Mouse (Mus musculus) midbrain, embryonic 12.5 days (tissue): ENCODE results near the gene Tmc6. TPM values are rescaled to one million over a fixed set of nuclear protein-coding genes. Genes with fewer than 3 reads are reported as not detected.
"Not testable (repeated sequence)": the region's sequence is repeated elsewhere in the genome, so short reads cannot be mapped to it uniquely, and the experiment has no call there.

ENCODE experiments used
- ATAC-seq: fragments of 200-750 bp; cut with Nextera tagmentation; 2 replicates; pipeline ENCODE4 v1.8.0; 2017; ENCODE audit warnings: low read depth, moderate TSS enrichment, moderate library complexity; ENCODE audit not compliant: low FRiP score
- H3K27ac ChIP-seq: fragments of 300-500 bp; sonication (generic); replicated peaks from 2 replicates; pipeline ENCODE4 v1.5.1; 2016; ENCODE audit warnings: mild to moderate bottlenecking
- H3K27me3 ChIP-seq: fragments of 300-500 bp; sonication (generic); 2 replicates; pipeline ENCODE4 v1.6.1; 2016; ENCODE audit warnings: mild to moderate bottlenecking
- H3K36me3 ChIP-seq: fragments of 300-500 bp; sonication (generic); 2 replicates; pipeline ENCODE4 v1.6.1; 2016
- H3K4me1 ChIP-seq: fragments of 300-500 bp; sonication (generic); 2 replicates; pipeline ENCODE4 v1.6.1; 2016
- H3K4me2 ChIP-seq: fragments of 300-500 bp; sonication (generic); replicated peaks from 2 replicates; pipeline ENCODE4 v1.6.1; 2016; ENCODE audit warnings: mild to moderate bottlenecking, moderate library complexity
- H3K4me3 ChIP-seq: fragments of 300-500 bp; sonication (generic); 2 replicates; pipeline ENCODE4 v1.5.1; 2016; ENCODE audit warnings: mild to moderate bottlenecking
- H3K9ac ChIP-seq: fragments of 300-500 bp; sonication (generic); replicated peaks from 2 replicates; pipeline ENCODE4 v1.6.1; 2016; ENCODE audit warnings: mild to moderate bottlenecking, moderate library complexity
- H3K9me3 ChIP-seq: fragments of 300-500 bp; sonication (generic); 2 replicates; pipeline ENCODE4 v1.6.1; 2016; ENCODE audit warnings: mild to moderate bottlenecking
- WGBS: fragments of 180-500 bp; shearing (Covaris S2); methylation state at CpG from one replicate; pipeline ENCODE4 v1.1.7; 2016; 5-methylcytosine and 5-hydroxymethylcytosine counted together
- polyA plus RNA-seq: library from polyadenylated mRNA; unstranded; fragments of >200 nt; fragmentation: Nextera tagmentation; extraction: Ambion mirVana; gene quantifications from 2 replicates; pipeline ENCODE4 v1.2.1, GENCODE M21; 2016

Tmc6 gene
- polyA plus RNA-seq, 1 experiment from 2014 or later, result 6.6 TPM

DNA sequence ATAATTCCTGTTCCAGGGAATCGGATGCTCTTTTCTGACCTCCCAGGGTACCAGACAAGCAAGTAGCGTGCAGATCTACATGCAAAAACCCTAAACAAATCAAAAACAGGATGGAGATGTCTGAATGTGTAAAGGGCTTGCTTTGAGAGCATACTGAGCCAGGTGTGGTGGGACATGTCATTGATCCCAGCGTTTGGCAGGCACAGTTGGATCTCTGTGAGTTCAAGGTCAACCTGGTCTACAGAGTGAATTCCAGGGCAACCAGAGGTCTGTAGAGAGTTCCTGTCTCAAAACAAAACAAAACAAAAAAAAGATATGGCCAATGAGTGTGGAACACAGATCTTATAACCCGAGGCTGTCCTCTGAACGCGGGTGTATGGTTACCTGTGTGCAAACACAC, 41.4 kb upstream of the Tmc6 start:
- H3K27me3 ChIP-seq, result no peaks in the 10 kb centered on the region
- no peak for ATAC-seq
- no peak overlapping the region for H3K9ac ChIP-seq
- H3K4me3 ChIP-seq, result no peak overlapping the region
- no peak overlapping the region for H3K4me2 ChIP-seq
- WGBS, result 95% methylated on average over 6 of the region's 6 CpGs
- H3K9me3 ChIP-seq, result no peaks in the 10 kb centered on the region
- peaks cover 31% of the 10 kb centered on the region for H3K36me3 ChIP-seq
- H3K27ac ChIP-seq, result no peak overlapping the region
- peaks cover 56% of the 10 kb centered on the region for H3K4me1 ChIP-seq

DNA sequence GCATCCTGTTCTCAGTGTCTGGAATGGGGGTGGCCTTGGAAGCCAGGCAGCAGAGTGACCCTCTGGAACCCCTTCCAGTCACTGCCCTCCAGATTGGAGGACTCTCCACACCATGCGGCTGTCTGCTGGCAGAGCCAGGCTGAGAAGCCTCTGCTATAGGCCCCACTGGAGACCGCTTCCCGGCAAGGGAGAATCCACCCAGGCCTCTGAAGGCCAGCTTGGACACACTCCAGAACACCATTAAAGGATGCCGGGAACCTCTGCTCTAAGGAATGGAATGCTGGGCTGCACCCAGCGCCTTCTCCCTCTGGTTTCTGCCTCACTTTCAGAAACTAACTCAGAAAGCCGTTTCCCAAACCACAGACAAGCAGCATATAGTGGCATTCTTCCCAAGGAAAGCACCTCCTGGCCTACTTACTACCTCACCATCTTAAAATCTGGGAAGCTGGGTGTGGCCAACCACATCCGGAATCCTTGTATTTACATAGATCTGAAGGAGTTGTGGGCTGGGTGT, 40.8 kb upstream of the Tmc6 start:
- no peak overlapping the region for H3K4me2 ChIP-seq
- no peak overlapping the region for H3K4me3 ChIP-seq
- no peaks in the 10 kb centered on the region for H3K9me3 ChIP-seq
- WGBS, result 95% methylated on average over 7 of the region's 7 CpGs
- H3K36me3 ChIP-seq, result peaks cover 36% of the 10 kb centered on the region
- H3K27ac ChIP-seq, result no peak overlapping the region
- ATAC-seq, result no peak
- no peaks in the 10 kb centered on the region for H3K27me3 ChIP-seq
- H3K4me1 ChIP-seq, result peaks cover 51% of the 10 kb centered on the region
- no peak overlapping the region for H3K9ac ChIP-seq

DNA sequence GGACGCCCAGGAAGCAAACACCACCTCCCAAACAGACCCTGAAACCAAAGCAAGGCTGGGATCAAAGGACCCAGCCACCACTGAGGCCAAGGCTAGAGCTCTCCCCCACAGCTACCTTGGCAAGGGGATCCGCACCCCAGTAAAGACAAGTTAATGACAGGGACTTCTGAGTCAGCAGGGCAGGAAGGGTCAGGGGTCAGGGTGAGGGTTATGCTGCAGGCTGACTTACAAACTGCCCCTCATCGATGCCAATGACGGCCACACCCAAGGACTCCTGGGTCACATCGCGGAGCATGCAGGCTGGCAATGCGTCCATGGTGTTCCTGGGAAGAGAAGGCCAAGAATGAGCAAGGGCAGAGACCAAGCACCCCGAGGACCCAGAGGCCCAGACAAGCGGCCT, 39.9 kb upstream of the Tmc6 start:
- no peak overlapping the region for H3K4me2 ChIP-seq
- peaks cover 45% of the 10 kb centered on the region for H3K36me3 ChIP-seq
- H3K4me3 ChIP-seq, result no peak overlapping the region
- H3K27ac ChIP-seq, result no peak overlapping the region
- no peaks in the 10 kb centered on the region for H3K9me3 ChIP-seq
- H3K9ac ChIP-seq, result no peak overlapping the region
- no peaks in the 10 kb centered on the region for H3K27me3 ChIP-seq
- H3K4me1 ChIP-seq, result peaks cover 42% of the 10 kb centered on the region
- ATAC-seq, result no peak
- WGBS, result 92% methylated on average over 9 of the region's 9 CpGs

DNA sequence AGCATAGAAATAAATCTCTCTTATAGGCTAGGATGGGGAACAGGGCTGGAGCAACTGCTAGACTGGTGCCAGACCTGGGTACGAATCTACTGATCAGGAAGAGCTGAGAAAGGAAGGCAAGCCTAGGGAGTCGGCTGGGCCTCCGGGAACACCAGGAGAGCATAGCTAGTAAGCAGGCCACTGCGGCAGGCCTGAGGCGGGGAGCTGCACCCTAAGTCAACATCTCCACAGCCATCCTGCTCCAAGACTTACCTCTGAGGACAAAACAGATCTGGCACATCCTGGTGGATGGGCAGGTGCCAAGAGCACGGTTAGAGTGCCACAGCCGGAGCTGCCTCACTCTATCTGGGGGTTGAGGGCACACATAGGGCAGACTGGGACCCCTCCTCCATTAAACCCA, 38.2 kb upstream of the Tmc6 start:
- Histone ChIP-seq H3K9ac (no peak overlapping the region), H3K4me3 (no peak overlapping the region), H3K27me3 (no peaks in the 10 kb centered on the region), H3K4me2 (no peak overlapping the region), H3K9me3 (no peaks in the 10 kb centered on the region), H3K27ac (no peak overlapping the region), H3K4me1 (peaks cover 25% of the 10 kb centered on the region), H3K36me3 (peaks cover 60% of the 10 kb centered on the region)
- no peak for ATAC-seq
- 91% methylated on average over 7 of the region's 7 CpGs for WGBS

DNA sequence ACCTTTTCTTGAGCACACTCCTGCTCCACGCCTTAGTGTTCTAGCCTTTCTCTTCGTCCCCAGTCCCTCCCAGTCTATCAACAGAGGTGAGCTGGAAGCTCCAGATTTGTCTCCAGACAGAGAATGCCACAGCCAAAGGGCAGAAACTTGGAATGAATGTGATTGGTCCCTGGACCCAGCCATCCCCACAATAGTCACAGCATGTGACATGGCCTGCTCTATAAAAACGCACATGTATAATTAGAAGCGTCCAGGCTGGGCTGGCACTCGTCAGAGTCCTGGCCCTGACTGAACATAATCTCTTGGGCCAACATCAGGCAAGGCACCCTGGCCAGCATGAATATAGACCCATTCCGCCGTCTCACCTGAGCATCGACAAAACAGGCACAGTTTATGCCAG, 37.1 kb upstream of the Tmc6 start:
- H3K9me3 ChIP-seq, result no peaks in the 10 kb centered on the region
- no peaks in the 10 kb centered on the region for H3K27me3 ChIP-seq
- no peak overlapping the region for H3K4me2 ChIP-seq
- H3K27ac ChIP-seq, result no peak overlapping the region
- H3K36me3 ChIP-seq, result peaks cover 70% of the 10 kb centered on the region
- peaks cover 14% of the 10 kb centered on the region for H3K4me1 ChIP-seq
- no peak overlapping the region for H3K4me3 ChIP-seq
- WGBS, result 76% methylated on average over 8 of the region's 8 CpGs
- no peak for ATAC-seq
- H3K9ac ChIP-seq, result no peak overlapping the region

DNA sequence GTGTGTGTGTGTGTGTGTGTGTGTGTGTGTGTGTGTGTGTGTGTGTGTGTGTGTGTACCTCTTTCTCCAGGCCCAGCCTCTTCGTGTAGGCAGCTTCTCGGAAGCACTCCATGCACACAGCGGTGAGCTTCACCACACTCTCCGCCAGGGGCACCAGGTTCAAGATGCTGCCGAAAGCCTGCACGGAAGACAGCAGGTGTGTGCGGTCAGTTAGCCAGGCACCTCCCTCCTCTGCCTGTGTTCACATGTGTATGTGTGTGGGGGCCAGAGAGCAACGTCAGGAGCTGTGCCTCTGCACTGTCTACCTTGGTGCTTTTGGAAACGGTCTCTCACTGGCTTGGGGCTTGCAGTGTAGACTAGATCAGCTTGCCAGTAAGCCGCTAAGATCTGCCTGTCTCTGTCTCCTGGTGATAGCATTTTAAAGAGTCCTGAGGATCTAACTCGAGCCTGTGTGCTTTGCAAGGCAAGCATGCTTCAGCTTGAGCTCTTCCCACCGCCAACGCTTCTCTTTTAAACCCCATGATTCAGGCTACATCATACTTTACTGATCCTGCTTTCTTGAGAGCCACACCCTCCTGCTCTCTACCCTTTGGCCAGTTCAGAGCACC, 34.5 kb upstream of the Tmc6 start:
- no peaks in the 10 kb centered on the region for H3K9me3 ChIP-seq
- peaks cover 11% of the 10 kb centered on the region; the same call in 1 of the 2 replicates for H3K4me1 ChIP-seq
- peaks cover 63% of the 10 kb centered on the region for H3K36me3 ChIP-seq
- H3K27ac ChIP-seq, result no peak overlapping the region
- H3K4me3 ChIP-seq, result no peak overlapping the region
- 91% methylated on average over 12 of the region's 13 CpGs for WGBS
- H3K4me2 ChIP-seq, result no peak overlapping the region
- H3K27me3 ChIP-seq, result no peaks in the 10 kb centered on the region
- no peak overlapping the region for H3K9ac ChIP-seq
- no peak for ATAC-seq

DNA sequence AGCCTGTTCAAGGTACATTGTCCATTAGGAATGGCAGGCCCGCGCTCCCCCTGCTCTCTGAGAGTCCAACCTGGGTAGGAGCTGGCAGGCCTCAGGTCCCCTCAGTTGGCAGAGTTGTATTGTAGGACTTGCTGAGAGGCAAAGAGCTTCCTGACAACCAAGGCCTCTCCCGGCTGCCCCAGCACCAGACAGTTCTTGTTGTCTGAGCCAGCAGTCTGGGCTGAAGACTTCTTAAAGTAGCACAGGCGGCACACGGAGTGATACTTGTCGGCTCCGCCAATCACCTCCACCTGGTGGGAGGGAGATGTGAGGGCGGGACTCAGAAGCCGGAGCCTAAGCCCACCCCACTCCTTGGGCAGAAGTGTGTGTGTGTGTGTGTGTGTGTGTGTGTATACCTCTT, 33.9 kb upstream of the Tmc6 start:
- H3K27me3 ChIP-seq, H3K4me3 ChIP-seq, H3K4me2 ChIP-seq, H3K27ac ChIP-seq, ATAC-seq, H3K9ac ChIP-seq, H3K9me3 ChIP-seq: not testable (repeated sequence)
- H3K4me1 ChIP-seq, result peaks cover 14% of the 10 kb centered on the region
- H3K36me3 ChIP-seq, result peaks cover 57% of the 10 kb centered on the region
- WGBS, result 90% methylated on average over 9 of the region's 9 CpGs

DNA sequence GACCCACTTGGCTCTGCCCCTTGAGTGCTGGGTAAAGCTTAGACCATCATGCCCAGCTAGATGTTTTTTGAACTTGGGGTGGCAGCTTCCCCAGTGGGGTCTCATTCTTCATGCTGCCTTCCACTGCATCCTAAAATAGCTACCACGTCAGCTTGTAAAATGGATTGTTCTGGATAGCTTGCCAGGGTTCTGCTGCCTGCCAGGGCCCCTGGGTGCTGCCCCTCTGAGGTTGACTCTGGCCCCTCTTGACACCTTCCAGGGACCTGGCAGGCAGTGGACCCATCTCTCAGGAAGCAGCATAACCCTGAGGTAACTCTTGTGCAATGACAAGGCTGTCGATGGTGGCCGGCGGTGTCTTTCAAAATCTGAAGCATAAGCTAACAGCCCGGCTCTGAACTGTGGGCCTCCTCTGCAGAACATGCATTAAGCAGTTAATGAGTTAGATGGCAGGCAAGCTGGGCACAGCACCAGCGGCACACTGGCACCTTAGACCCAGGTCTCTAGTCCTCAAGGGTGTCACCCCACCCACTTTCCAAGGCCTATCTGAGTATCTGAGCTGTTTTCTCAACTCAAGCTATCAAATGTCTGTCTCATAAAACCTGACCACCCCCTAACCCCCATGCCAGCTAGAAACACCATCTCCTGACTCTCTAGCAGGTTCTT, 32.8 kb upstream of the Tmc6 start:
- Histone ChIP-seq H3K27me3 (peaks cover 13% of the 10 kb centered on the region; the same call in 1 of the 2 replicates), H3K36me3 (peaks cover 53% of the 10 kb centered on the region), H3K4me3 (no peak overlapping the region), H3K9ac (no peak overlapping the region), H3K9me3 (no peaks in the 10 kb centered on the region), H3K4me2 (no peak overlapping the region), H3K4me1 (peaks cover 21% of the 10 kb centered on the region), H3K27ac (no peak overlapping the region)
- 92% methylated on average over 6 of the region's 6 CpGs for WGBS
- no peak for ATAC-seq

DNA sequence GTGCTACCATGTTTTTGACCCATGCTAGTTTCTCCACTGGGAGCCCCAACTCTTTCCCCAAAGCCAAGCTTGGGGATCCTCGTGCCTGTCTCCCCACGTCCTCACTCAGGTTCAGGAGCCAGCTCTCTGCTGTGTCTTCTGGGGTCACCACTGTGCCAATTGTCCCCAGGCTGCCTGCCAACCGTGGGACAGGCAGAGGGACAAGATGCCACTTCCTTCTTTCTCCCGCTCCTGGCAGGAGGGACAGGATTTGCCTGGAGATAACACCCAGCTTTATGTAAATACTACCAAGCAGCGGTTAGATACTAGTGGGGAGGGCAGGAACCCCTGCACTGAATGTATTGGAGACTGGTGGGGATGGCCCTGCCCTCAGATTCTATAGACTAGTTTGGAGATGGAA, 31.9 kb upstream of the Tmc6 start:
- H3K27ac ChIP-seq, result no peak overlapping the region
- ATAC-seq, result no peak
- H3K36me3 ChIP-seq, result peaks cover 47% of the 10 kb centered on the region
- H3K9me3 ChIP-seq, result no peaks in the 10 kb centered on the region
- H3K4me2 ChIP-seq, result no peak overlapping the region
- H3K4me1 ChIP-seq, result peaks cover 22% of the 10 kb centered on the region
- 85% methylated on average over 5 of the region's 5 CpGs for WGBS
- H3K9ac ChIP-seq, result no peak overlapping the region
- H3K4me3 ChIP-seq, result no peak overlapping the region
- peaks cover 22% of the 10 kb centered on the region; the same call in 1 of the 2 replicates for H3K27me3 ChIP-seq

DNA sequence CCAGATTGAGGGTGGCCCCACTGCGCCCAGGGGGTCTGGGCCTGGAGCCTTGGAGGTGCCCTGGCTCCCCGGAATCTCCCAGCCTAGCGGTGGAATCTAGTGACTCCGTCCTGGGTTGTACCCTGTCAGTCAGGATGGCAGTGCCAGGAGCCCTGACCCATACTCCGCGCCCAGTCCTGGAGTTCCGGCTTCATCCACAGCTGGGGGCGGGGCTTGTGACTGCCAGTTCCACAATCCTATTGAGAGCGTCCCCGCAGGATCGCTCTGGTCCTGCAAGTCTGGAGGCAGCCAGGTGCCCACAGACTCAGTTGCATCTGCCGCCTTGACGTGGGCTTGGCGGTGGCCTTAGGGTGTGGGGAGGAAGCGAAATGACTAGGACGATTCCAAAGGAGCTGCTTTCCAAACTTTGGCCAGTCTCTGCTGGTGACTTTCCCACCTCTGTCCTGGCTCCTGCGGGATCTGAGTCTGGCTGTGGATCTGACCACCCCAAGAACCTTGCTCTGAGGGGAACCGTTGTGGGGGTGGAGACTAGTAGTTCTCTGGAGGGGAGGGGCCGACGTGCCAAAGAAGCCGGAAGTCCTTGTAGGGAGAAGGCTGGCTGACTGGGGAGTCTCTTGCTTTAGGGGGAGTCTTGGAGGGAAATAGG, 28.5 kb upstream of the Tmc6 start:
- Histone ChIP-seq H3K36me3 (peaks cover 17% of the 10 kb centered on the region; the same call in 1 of the 2 replicates), H3K9me3 (no peaks in the 10 kb centered on the region), H3K4me1 (peaks cover 22% of the 10 kb centered on the region), H3K27ac (no peak overlapping the region), H3K4me3 (peak overlapping the region; percentile 78), H3K9ac (peak overlapping the region; percentile 76), H3K27me3 (peaks cover 25% of the 10 kb centered on the region; the same call in 1 of the 2 replicates), H3K4me2 (peak overlapping the region; percentile 95)
- peak; percentile 77 for ATAC-seq
- under 1% methylated on average over 21 of the region's 21 CpGs for WGBS

DNA sequence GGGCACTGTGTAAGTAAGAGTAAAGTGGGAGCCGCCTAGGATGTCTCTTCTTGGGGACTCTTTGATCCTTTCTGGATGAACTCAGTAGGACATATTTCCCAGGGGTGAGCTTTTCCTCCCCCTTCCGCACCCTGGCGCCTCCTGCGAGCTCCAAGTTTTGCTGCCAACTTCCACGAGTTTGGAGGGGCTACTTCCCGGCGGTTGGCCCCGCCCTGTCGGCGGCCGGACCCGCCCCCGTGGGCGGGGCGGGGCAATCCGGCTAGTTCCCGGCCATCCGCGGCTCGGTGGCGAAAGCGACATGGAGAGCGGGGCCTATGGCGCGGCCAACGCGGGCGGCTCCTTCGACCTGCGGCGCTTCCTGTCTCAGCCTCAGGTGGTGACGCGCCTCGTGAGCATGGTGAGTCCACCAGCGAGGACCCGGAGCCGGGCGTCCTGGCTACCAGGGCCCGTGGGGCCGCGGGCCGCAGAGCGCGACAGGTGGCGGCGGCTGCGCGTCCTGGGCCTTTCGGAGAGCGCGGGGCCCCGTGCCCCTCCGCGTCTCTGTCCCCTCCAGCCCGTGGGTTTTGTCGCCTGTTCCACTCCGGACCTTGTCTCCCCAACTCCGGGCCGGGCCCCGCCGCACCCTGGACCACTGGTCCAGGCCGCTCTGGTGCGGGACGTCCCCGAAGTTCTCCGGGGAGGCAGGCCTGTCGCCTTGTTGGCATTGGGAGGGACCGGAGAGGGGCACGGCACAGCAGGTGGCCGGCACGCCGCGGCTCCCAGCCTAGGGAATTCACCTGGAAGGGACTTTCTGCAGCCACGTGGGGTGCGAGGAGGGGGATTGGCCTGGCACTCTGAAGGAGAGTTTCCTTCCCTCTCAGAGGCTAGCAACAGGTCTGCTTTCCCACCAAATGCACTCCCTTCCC, 27.7 kb upstream of the Tmc6 start, which contains the start of the genes Gm20708 and Syngr2:
TSS of gene Gm20708 (plus strand) at position 262 of the 905 bp plus-strand sequence.
TSS of gene Syngr2 (plus strand) at position 262 of the 905 bp plus-strand sequence.
- no peak within 1 kb of the TSS for H3K27ac ChIP-seq
- ATAC-seq, result peak; percentile 74

More for the DNA sequence above, 27.7 kb upstream of the Tmc6 start, which contains the start of the genes Gm20708 and Syngr2:
- under 1% methylated on average over 73 of the region's 75 CpGs for WGBS
- Histone ChIP-seq H3K9me3 (no peaks in the 10 kb centered on the region), H3K27me3 (peaks cover 25% of the 10 kb centered on the region; the same call in 1 of the 2 replicates), H3K36me3 (peaks cover 9% of the 10 kb centered on the region; the same call in 1 of the 2 replicates), H3K4me3 (peak within 1 kb of the TSS; percentile 78), H3K4me1 (peaks cover 22% of the 10 kb centered on the region), H3K4me2 (peak within 1 kb of the TSS; percentile 95), H3K9ac (peak within 1 kb of the TSS; percentile 76)
